Mouse (Mus musculus) hematopoietic stem cell, adult 5-6 weeks (primary cell): ENCODE measurements around the gene Nusap1. TPM values are rescaled to one million over a fixed set of nuclear protein-coding genes. Genes with fewer than 3 reads are reported as not detected.

Experiments
- ATAC-seq, 2 experiments: fragments of 125-278 bp in 1 of 2; replicated peaks in 1 of 2; 2 replicates each; pipeline ENCODE4 v1.8.0; 2016 to 2017; ENCODE audit warnings: inconsistent platforms in 2 of 2, mild to moderate bottlenecking in 2 of 2, moderate number of reproducible peaks in 2 of 2, low read depth in 1 of 2, moderate TSS enrichment in 1 of 2; ENCODE audit not compliant: low FRiP score in 2 of 2, poor library complexity in 2 of 2, severe bottlenecking in 2 of 2, insufficient read depth in 1 of 2, low TSS enrichment in 1 of 2
- total RNA-seq: library from RNA; stranded (forward); fragments of 172-1452, 232-1000 nt; gene quantifications from 2 replicates; pipeline ENCODE4 v1.2.3, GENCODE M21; 2017

Nusap1 gene
- total RNA-seq, 1 experiment from 2014 or later: 97.9 TPM

- no peak for ATAC-seq
Observed at GRCm38 (mm10) chr2:119699962-119700361, 81.9 kb downstream of the Nusap1 start.

Other genes starting within 250 kb of the Nusap1 start
- gene Ino80, start 140.6 kb upstream of the Nusap1 start, total RNA-seq: 23.4 and 35.3 TPM in 2 replicates
- gene Exd1, start 70.7 kb upstream of the Nusap1 start, total RNA-seq: 0.13 TPM in 1 of 2 replicates, not detected in the other
- 51.5 and 65.8 TPM in 2 replicates for gene Chp1, start 70.6 kb upstream of the Nusap1 start, total RNA-seq
- gene Oip5, start 171 bp downstream of the Nusap1 start, total RNA-seq: 20.5 and 22.9 TPM in 2 replicates
- 22.4 and 27.0 TPM in 2 replicates for gene Ndufaf1, start 44.5 kb downstream of the Nusap1 start, total RNA-seq
- gene Rtf1, start 56.8 kb downstream of the Nusap1 start, total RNA-seq: 33.1 and 44.5 TPM in 2 replicates
- gene Itpka, start 124.0 kb downstream of the Nusap1 start, total RNA-seq: 1.7 TPM in 1 of 2 replicates, not detected in the other
- not detected in 2 replicates for gene Ltk, start 142.1 kb downstream of the Nusap1 start, total RNA-seq
- gene Rpap1, start 169.2 kb downstream of the Nusap1 start, total RNA-seq: 9.2 and 10.5 TPM in 2 replicates
- 0.50 TPM in 2 replicates for gene Tyro3, start 179.4 kb downstream of the Nusap1 start, total RNA-seq